Mouse (Mus musculus): ENCODE results near the gene Fcor. TPM values are rescaled to one million over a fixed set of nuclear protein-coding genes. Genes with fewer than 3 reads are reported as not detected.

Fcor gene
- polyA plus RNA-seq, 1 experiment from 2014 or later: 11.0 TPM

- 8% methylated on average over 47 of the region's 47 CpGs for WGBS
- Histone ChIP-seq H3K27ac (peak within 1 kb of the TSS; percentile 51; the same call in 1 of the 2 replicates), H3K9me3 (replicated peaks) (no peaks in the 10 kb centered on the region)
These were observed 41.3 kb downstream of the Fcor start, which contains the start of gene Stxbp2 for GRCm38 (mm10) chr8:3630647-3631477. Gene Stxbp2, plus strand, starts transcription at chr8:3630955.

GRCm38 (mm10) chr8:3628014-3628413 is 44.1 kb downstream of the Fcor start:
- Histone ChIP-seq H3K4me1 (peaks cover 12% of the 10 kb centered on the region; the same call in 1 of the 2 replicates), H3K27me3 (ENCODE audit: low read depth, poor library complexity, severe bottlenecking) (peaks cover 26% of the 10 kb centered on the region), H3K36me3 (no peaks in the 10 kb centered on the region), H3K9me3 (replicated peaks) (no peaks in the 10 kb centered on the region), H3K4me3 (no peak overlapping the region), H3K27ac (no peak overlapping the region)
- 33% methylated on average over 5 of the region's 5 CpGs for WGBS
- no peak for DNase-seq (ENCODE audit: low spot score)

More at GRCm38 (mm10) chr8:3630647-3631477, 41.3 kb downstream of the Fcor start, which contains the start of gene Stxbp2:
- H3K4me3 ChIP-seq: peak within 1 kb of the TSS; percentile 60
- DNase-seq (ENCODE audit: low spot score): peak; percentile 72
- peaks cover 26% of the 10 kb centered on the region for H3K27me3 ChIP-seq (ENCODE audit: low read depth, poor library complexity, severe bottlenecking)
- peaks cover 12% of the 10 kb centered on the region; the same call in 1 of the 2 replicates for H3K4me1 ChIP-seq
- H3K36me3 ChIP-seq: 0 out of 2 replicates have a peak, but pooled peaks cover 3% of the 10 kb centered on the region

- no peaks in the 10 kb centered on the region for H3K36me3 ChIP-seq
- peaks cover 26% of the 10 kb centered on the region for H3K27me3 ChIP-seq (ENCODE audit: low read depth, poor library complexity, severe bottlenecking)
- 74% methylated on average over 5 of the region's 5 CpGs for WGBS
- no peak overlapping the region for H3K4me3 ChIP-seq
- peaks cover 15% of the 10 kb centered on the region for H3K4me1 ChIP-seq
- no peak for DNase-seq (ENCODE audit: low spot score)
- H3K27ac ChIP-seq: no peak overlapping the region
- H3K9me3 ChIP-seq (replicated peaks): no peaks in the 10 kb centered on the region
These were observed 45.2 kb downstream of the Fcor start for GRCm38 (mm10) chr8:3626971-3627370.

GRCm38 (mm10) chr8:3625445-3625844 is 46.7 kb downstream of the Fcor start, which contains the start of gene Pcp2:
Gene Pcp2, minus strand, starts transcription at chr8:3625545.
- H3K36me3 ChIP-seq: no peaks in the 10 kb centered on the region
- peaks cover 6% of the 10 kb centered on the region for H3K4me1 ChIP-seq
- no peak for DNase-seq (ENCODE audit: low spot score)
- H3K4me3 ChIP-seq: no peak within 1 kb of the TSS
- no peaks in the 10 kb centered on the region for H3K9me3 ChIP-seq (replicated peaks)
- no peak within 1 kb of the TSS for H3K27ac ChIP-seq
- peaks cover 19% of the 10 kb centered on the region for H3K27me3 ChIP-seq (ENCODE audit: low read depth, poor library complexity, severe bottlenecking)
- WGBS: 72% methylated on average over 1 of the region's 1 CpGs

- H3K4me3 ChIP-seq: peak overlapping the region; percentile 81
- H3K9me3 ChIP-seq (replicated peaks): no peaks in the 10 kb centered on the region
- H3K36me3 ChIP-seq: peaks cover 18% of the 10 kb centered on the region
- H3K27ac ChIP-seq: 0 out of 2 replicates have a peak overlapping the region, but pooled peaks have one; percentile 19
- no peaks in the 10 kb centered on the region for H3K27me3 ChIP-seq (ENCODE audit: low read depth, poor library complexity, severe bottlenecking)
- 62% methylated on average over 8 of the region's 8 CpGs for WGBS
- peaks cover 15% of the 10 kb centered on the region for H3K4me1 ChIP-seq
- no peak for DNase-seq (ENCODE audit: low spot score)
These were observed 50.0 kb downstream of the Fcor start for GRCm38 (mm10) chr8:3622119-3622518.

- Histone ChIP-seq H3K27me3 (ENCODE audit: low read depth, poor library complexity, severe bottlenecking) (no peaks in the 10 kb centered on the region), H3K4me3 (peak within 1 kb of the TSS; percentile 81), H3K36me3 (peaks cover 23% of the 10 kb centered on the region), H3K9me3 (replicated peaks) (no peaks in the 10 kb centered on the region), H3K4me1 (peaks cover 15% of the 10 kb centered on the region), H3K27ac (peak within 1 kb of the TSS; percentile 79)
- DNase-seq (ENCODE audit: low spot score): peak; percentile 100
- WGBS: under 1% methylated on average over 37 of the region's 37 CpGs
These were observed 50.8 kb downstream of the Fcor start, which contains the start of the genes Xab2 and Pet100 for GRCm38 (mm10) chr8:3621199-3621970. Gene Xab2, minus strand, starts transcription at chr8:3621316. Gene Pet100, plus strand, starts transcription at chr8:3621548.

Other genes starting within 250 kb of the Fcor start
- gene Pex11g, start 204.7 kb downstream of the Fcor start, polyA plus RNA-seq (2016; fragmentation: Nextera tagmentation; extraction: Ambion mirVana): 6.3 and 7.6 TPM in 2 replicates
- gene Tex45, start 201.5 kb downstream of the Fcor start, polyA plus RNA-seq (2016; fragmentation: Nextera tagmentation; extraction: Ambion mirVana): not detected in 2 replicates
- gene Zfp358, start 179.2 kb downstream of the Fcor start, polyA plus RNA-seq (2016; fragmentation: Nextera tagmentation; extraction: Ambion mirVana): 71.3 and 80.8 TPM in 2 replicates
- 59.4 and 71.5 TPM in 2 replicates for gene Mcoln1, start 171.9 kb downstream of the Fcor start, polyA plus RNA-seq (2016; fragmentation: Nextera tagmentation; extraction: Ambion mirVana)
- 17.7 and 21.1 TPM in 2 replicates for gene Pnpla6, start 157.0 kb downstream of the Fcor start, polyA plus RNA-seq (2016; fragmentation: Nextera tagmentation; extraction: Ambion mirVana)
- gene C330021F23Rik, start 104.4 kb downstream of the Fcor start, polyA plus RNA-seq (2016; fragmentation: Nextera tagmentation; extraction: Ambion mirVana): 3.5 and 4.0 TPM in 2 replicates
- 5.3 and 6.0 TPM in 2 replicates for gene Camsap3, start 85.1 kb downstream of the Fcor start, polyA plus RNA-seq (2016; fragmentation: Nextera tagmentation; extraction: Ambion mirVana)
- gene Xab2, start 51.0 kb downstream of the Fcor start, polyA plus RNA-seq (2016; fragmentation: Nextera tagmentation; extraction: Ambion mirVana): 76.0 and 78.7 TPM in 2 replicates
- gene Pet100, start 50.8 kb downstream of the Fcor start, polyA plus RNA-seq (2016; fragmentation: Nextera tagmentation; extraction: Ambion mirVana): 92.1 and 92.9 TPM in 2 replicates
- 1.0 and 1.3 TPM in 2 replicates for gene Pcp2, start 46.8 kb downstream of the Fcor start, polyA plus RNA-seq (2016; fragmentation: Nextera tagmentation; extraction: Ambion mirVana)
- gene Stxbp2, start 41.4 kb downstream of the Fcor start, polyA plus RNA-seq (2016; fragmentation: Nextera tagmentation; extraction: Ambion mirVana): 28.6 and 29.8 TPM in 2 replicates
- 0.15 and 0.16 TPM in 2 replicates for gene Retn, start 16.6 kb downstream of the Fcor start, polyA plus RNA-seq (2016; fragmentation: Nextera tagmentation; extraction: Ambion mirVana)
- not detected in 2 replicates for gene Mcemp1, start 6.6 kb downstream of the Fcor start, polyA plus RNA-seq (2016; fragmentation: Nextera tagmentation; extraction: Ambion mirVana)
- 44.3 and 46.0 TPM in 2 replicates for gene Trappc5, start 3.9 kb upstream of the Fcor start, polyA plus RNA-seq (2016; fragmentation: Nextera tagmentation; extraction: Ambion mirVana)
- gene Fcer2a, start 21.8 kb upstream of the Fcor start, polyA plus RNA-seq (2016; fragmentation: Nextera tagmentation; extraction: Ambion mirVana): 0.21 and 0.40 TPM in 2 replicates
- gene Clec4g, start 48.3 kb upstream of the Fcor start, polyA plus RNA-seq (2016; fragmentation: Nextera tagmentation; extraction: Ambion mirVana): not detected in 2 replicates
- not detected in 2 replicates for gene Cd209a, start 76.6 kb upstream of the Fcor start, polyA plus RNA-seq (2016; fragmentation: Nextera tagmentation; extraction: Ambion mirVana)
- gene Cd209e, start 181.9 kb upstream of the Fcor start, polyA plus RNA-seq (2016; fragmentation: Nextera tagmentation; extraction: Ambion mirVana): not detected in 2 replicates
- gene Cd209d, start 206.2 kb upstream of the Fcor start, polyA plus RNA-seq (2016; fragmentation: Nextera tagmentation; extraction: Ambion mirVana): not detected in 2 replicates

Data from limb, embryonic 10.5 days (tissue).